Mouse (Mus musculus) limb, embryonic 11.5 days (tissue): ENCODE measurements around the gene Kcnmb1. TPM values are rescaled to one million over a fixed set of nuclear protein-coding genes. Genes with fewer than 3 reads are reported as not detected.
A peak's percentile ranks its signal among the peaks of the same experiment; 100 is the strongest.

Experiments
- ATAC-seq: fragments of 200-750 bp; cut with Nextera tagmentation; 2 replicates; pipeline ENCODE4 v1.8.0; 2017; ENCODE audit warnings: low read depth; ENCODE audit not compliant: insufficient number of reproducible peaks, low FRiP score, low TSS enrichment
- DNase-seq: peaks from one replicate; pipeline ENCODE4 v3.0.0-alpha.2; 2015; ENCODE audit warnings: low spot score
- H3K27ac ChIP-seq: fragments of 300-500 bp; sonication (generic); replicated peaks from 2 replicates; pipeline ENCODE4 v1.5.1; 2014; ENCODE audit warnings: low read depth, mild to moderate bottlenecking, low read length
- H3K27me3 ChIP-seq: fragments of 300-500 bp; sonication (generic); 2 replicates; pipeline ENCODE4 v1.6.1; 2014; ENCODE audit warnings: mild to moderate bottlenecking, low read length, mixed read lengths; ENCODE audit not compliant: control insufficient read depth, insufficient read depth
- H3K36me3 ChIP-seq: fragments of 300-500 bp; sonication (generic); 2 replicates; pipeline ENCODE4 v1.6.1; 2014; ENCODE audit warnings: mild to moderate bottlenecking, low read length, moderate library complexity, mixed read lengths; ENCODE audit not compliant: control insufficient read depth, insufficient read depth
- H3K4me1 ChIP-seq: fragments of 300-500 bp; sonication (generic); 2 replicates; pipeline ENCODE4 v1.6.1; 2014; ENCODE audit warnings: low read length, mixed read lengths; ENCODE audit not compliant: control insufficient read depth, insufficient read depth
- H3K4me2 ChIP-seq: fragments of 300-500 bp; sonication (generic); 2 replicates; pipeline ENCODE4 v1.6.1; 2014; ENCODE audit warnings: low read depth, mild to moderate bottlenecking, moderate library complexity; ENCODE audit not compliant: severe bottlenecking
- H3K4me3 ChIP-seq: fragments of 300-500 bp; sonication (generic); 2 replicates; pipeline ENCODE4 v1.5.1; 2014; ENCODE audit warnings: low read depth, low read length
- H3K9ac ChIP-seq: fragments of 300-500 bp; sonication (generic); 2 replicates; pipeline ENCODE4 v1.6.1; 2014; ENCODE audit warnings: mild to moderate bottlenecking, low read length
- H3K9me3 ChIP-seq: fragments of 300-500 bp; sonication (generic); 2 replicates; pipeline ENCODE4 v1.6.1; 2016; ENCODE audit warnings: low read length; ENCODE audit not compliant: control insufficient read depth
- WGBS: fragments of 180-500 bp; shearing (Covaris S2); extraction: QIAGEN DNeasy Blood & Tissue Kit; methylation state at CpG from one replicate; pipeline ENCODE4 v1.1.7; 2014; 5-methylcytosine and 5-hydroxymethylcytosine counted together
- polyA plus RNA-seq: library from polyadenylated mRNA; unstranded; fragments of >200 nt; fragmentation: Nextera tagmentation; extraction: Ambion mirVana; gene quantifications from 2 replicates; pipeline ENCODE4 v1.2.1, GENCODE M21; 2014

Gene Kcnmb1
- polyA plus RNA-seq, 1 experiment from 2014 or later, result 0.16 TPM

GRCm38 (mm10) chr11:33925778-33926177 is 37.0 kb upstream of the Kcnmb1 start:
- WGBS, result 76% methylated on average over 8 of the region's 8 CpGs

GRCm38 (mm10) chr11:33926551-33926950 is 36.3 kb upstream of the Kcnmb1 start:
- 66% methylated on average over 2 of the region's 2 CpGs for WGBS
- Histone ChIP-seq H3K27ac (no peak overlapping the region), H3K9me3 (no peaks in the 10 kb centered on the region), H3K36me3 (no peaks in the 10 kb centered on the region), H3K4me2 (no peak overlapping the region), H3K4me3 (no peak overlapping the region), H3K4me1 (no peaks in the 10 kb centered on the region), H3K27me3 (no peaks in the 10 kb centered on the region), H3K9ac (no peak overlapping the region)
- ATAC-seq, result no peak
- DNase-seq, result no peak

More at GRCm38 (mm10) chr11:33925778-33926177, 37.0 kb upstream of the Kcnmb1 start:
- H3K4me2 ChIP-seq, result no peak overlapping the region
- ATAC-seq (no peak), DNase-seq (no peak)
- H3K27ac ChIP-seq, result no peak overlapping the region
- no peaks in the 10 kb centered on the region for H3K4me1 ChIP-seq
- no peak overlapping the region for H3K4me3 ChIP-seq
- no peaks in the 10 kb centered on the region for H3K36me3 ChIP-seq
- no peaks in the 10 kb centered on the region for H3K27me3 ChIP-seq
- H3K9me3 ChIP-seq, result no peaks in the 10 kb centered on the region
- H3K9ac ChIP-seq, result no peak overlapping the region

DNA sequence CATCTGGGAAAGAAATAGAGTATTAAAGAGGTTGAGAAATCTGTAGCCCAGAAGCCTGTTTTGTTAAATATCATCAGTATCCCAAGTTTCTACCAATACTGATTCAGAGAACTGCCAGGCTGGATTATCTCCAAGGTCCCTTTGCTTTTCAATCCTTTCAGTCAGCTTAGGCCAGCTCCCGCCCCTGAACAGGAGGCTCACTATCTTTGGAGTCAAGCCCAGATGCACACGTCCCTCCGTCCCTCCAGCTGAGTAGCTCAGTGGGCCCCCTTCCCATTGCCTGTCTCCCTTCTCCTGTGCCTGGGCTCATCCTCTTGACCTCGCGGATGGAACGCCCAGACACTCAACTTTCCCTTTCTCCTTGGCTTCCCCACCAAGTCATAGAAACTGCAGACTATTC is 35.5 kb upstream of the Kcnmb1 start:
- Histone ChIP-seq H3K9ac (no peak overlapping the region), H3K4me3 (no peak overlapping the region), H3K4me2 (no peak overlapping the region), H3K27me3 (no peaks in the 10 kb centered on the region), H3K36me3 (no peaks in the 10 kb centered on the region), H3K4me1 (no peaks in the 10 kb centered on the region), H3K27ac (no peak overlapping the region), H3K9me3 (no peaks in the 10 kb centered on the region)
- WGBS, result 78% methylated on average over 6 of the region's 6 CpGs
- DNase-seq (no peak), ATAC-seq (no peak)

- DNase-seq (no peak), ATAC-seq (no peak)
- WGBS, result 84% methylated on average over 4 of the region's 4 CpGs
- Histone ChIP-seq H3K4me1 (no peaks in the 10 kb centered on the region), H3K9me3 (no peaks in the 10 kb centered on the region), H3K9ac (no peak overlapping the region), H3K4me3 (no peak overlapping the region), H3K27me3 (no peaks in the 10 kb centered on the region), H3K36me3 (no peaks in the 10 kb centered on the region), H3K27ac (no peak overlapping the region), H3K4me2 (no peak overlapping the region)
Measured at GRCm38 (mm10) chr11:33927836-33928235, 35.0 kb upstream of the Kcnmb1 start.

DNA sequence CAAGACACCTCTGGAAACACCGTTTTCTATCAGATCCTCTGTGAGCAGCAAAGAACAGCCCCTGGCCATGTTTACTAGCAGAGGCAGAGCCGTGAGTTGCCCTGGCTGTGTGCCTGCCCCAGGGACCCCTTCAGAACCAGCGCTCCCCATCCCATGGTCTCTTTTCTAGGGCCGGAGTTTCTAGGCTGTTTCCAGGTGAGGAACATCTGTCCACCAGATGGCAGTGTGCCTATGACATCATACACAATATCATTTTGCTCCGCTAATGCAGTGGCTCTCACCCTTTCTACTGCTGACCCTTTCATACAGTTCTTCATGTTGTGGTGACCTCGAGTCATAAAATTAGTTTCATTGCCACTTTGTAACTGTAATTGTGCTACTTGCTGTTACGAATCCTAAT is 34.2 kb upstream of the Kcnmb1 start:
- Histone ChIP-seq H3K9ac (no peak overlapping the region), H3K27me3 (no peaks in the 10 kb centered on the region), H3K4me2 (no peak overlapping the region), H3K27ac (no peak overlapping the region), H3K4me3 (no peak overlapping the region), H3K4me1 (no peaks in the 10 kb centered on the region), H3K36me3 (no peaks in the 10 kb centered on the region), H3K9me3 (no peaks in the 10 kb centered on the region)
- ATAC-seq (0 out of 2 replicates have a peak, but pooled peaks have one; percentile 68), DNase-seq (peak; percentile 81)
- WGBS, result 22% methylated on average over 7 of the region's 7 CpGs

DNA sequence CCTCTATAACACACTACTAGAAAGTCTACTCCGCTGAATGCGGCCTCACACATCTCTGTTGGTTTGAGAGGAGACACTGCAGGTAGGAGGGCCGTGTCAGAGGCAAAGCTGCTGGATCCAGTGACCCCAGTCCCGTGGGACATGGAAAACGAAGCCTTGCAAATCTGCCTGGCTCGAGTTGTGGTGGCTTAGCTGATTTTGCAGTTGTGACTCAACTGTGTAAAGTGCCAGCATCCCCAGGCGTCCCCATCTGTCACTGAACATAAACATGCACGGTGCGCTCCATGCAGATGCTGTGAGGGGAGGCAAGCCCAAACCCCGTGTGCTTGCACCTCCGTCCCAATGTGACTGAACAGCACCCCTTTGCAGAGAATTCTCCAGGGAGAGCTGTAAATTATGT is 33.4 kb upstream of the Kcnmb1 start:
- Histone ChIP-seq H3K4me1 (no peaks in the 10 kb centered on the region), H3K36me3 (no peaks in the 10 kb centered on the region), H3K9me3 (no peaks in the 10 kb centered on the region), H3K4me2 (no peak overlapping the region), H3K27ac (no peak overlapping the region), H3K4me3 (no peak overlapping the region), H3K9ac (no peak overlapping the region), H3K27me3 (no peaks in the 10 kb centered on the region)
- WGBS, result 63% methylated on average over 11 of the region's 11 CpGs
- DNase-seq, result no peak
- ATAC-seq, result no peak

GRCm38 (mm10) chr11:33931836-33932385 is 30.9 kb upstream of the Kcnmb1 start:
- ATAC-seq (no peak), DNase-seq (peak; percentile 58)
- H3K36me3 ChIP-seq, result no peaks in the 10 kb centered on the region
- H3K27me3 ChIP-seq, result no peaks in the 10 kb centered on the region
- H3K27ac ChIP-seq, result no peak overlapping the region
- no peaks in the 10 kb centered on the region for H3K4me1 ChIP-seq
- no peaks in the 10 kb centered on the region for H3K9me3 ChIP-seq
- no peak overlapping the region for H3K4me2 ChIP-seq
- H3K9ac ChIP-seq, result no peak overlapping the region
- 4% methylated on average over 10 of the region's 10 CpGs for WGBS
- H3K4me3 ChIP-seq, result no peak overlapping the region

- no peaks in the 10 kb centered on the region for H3K9me3 ChIP-seq
- no peak overlapping the region for H3K27ac ChIP-seq
- no peaks in the 10 kb centered on the region for H3K36me3 ChIP-seq
- H3K4me1 ChIP-seq, result no peaks in the 10 kb centered on the region
- H3K9ac ChIP-seq, result no peak overlapping the region
- WGBS, result 59% methylated on average over 18 of the region's 18 CpGs
- no peaks in the 10 kb centered on the region for H3K27me3 ChIP-seq
- ATAC-seq (no peak), DNase-seq (no peak)
- no peak overlapping the region for H3K4me2 ChIP-seq
- no peak overlapping the region for H3K4me3 ChIP-seq
Measured at GRCm38 (mm10) chr11:33932386-33933111, 30.3 kb upstream of the Kcnmb1 start.
